In genomic region chr11:28583138-28583910, GRCm38 (mm10) we compare ENCODE assay signal across 7 mouse cellular contexts. TPM values are rescaled to one million over a fixed set of nuclear protein-coding genes. Genes with fewer than 3 reads are reported as not detected.
A peak's percentile ranks its signal among the peaks of the same experiment; 100 is the strongest.
DNase-seq lines count a peak whose midpoint lies in the region; ATAC-seq lines count a peak whose summit lies in the region.

No protein-coding gene starts in this region.

- under 1% methylated on average over 63 of the region's 63 CpGs for WGBS in kidney, embryonic 16.5 days

- no peaks in the 10 kb centered on the region for H3K36me3 ChIP-seq in kidney, embryonic 16.5 days (ENCODE audit: insufficient read depth, low read length)

- H3K4me3 ChIP-seq in kidney, embryonic 16.5 days (ENCODE audit: low read length), result peak overlapping the region; percentile 60

- ATAC-seq in granulocyte monocyte progenitor cell, adult 5-6 weeks (replicated peaks; ENCODE audit: poor library complexity, severe bottlenecking), result peak; percentile 42
- peak; percentile 81 for ATAC-seq in kidney, embryonic 16.5 days (ENCODE audit: low FRiP score, low TSS enrichment)
- peak; percentile 18 for ATAC-seq in megakaryocyte progenitor cell, adult 5-6 weeks (replicated peaks; ENCODE audit: poor library complexity)

- H3K4me2 ChIP-seq in kidney, embryonic 16.5 days (replicated peaks; ENCODE audit: low read depth, low read length), result peak overlapping the region; percentile 96

- H3K27ac ChIP-seq in kidney, embryonic 16.5 days (ENCODE audit: low read length), result no peak overlapping the region

- peak; percentile 10 for DNase-seq in ovary, postnatal 10 days (ENCODE audit: low spot score)
- DNase-seq in ovary, postnatal 36 days (ENCODE audit: low spot score), result no peak
- DNase-seq in embryo, embryonic 11.5 days (ENCODE audit: low read depth, low spot score), result peak; percentile 1
- no peak for DNase-seq in natural killer cell, adult 2 months (ENCODE audit: low spot score in 2 of 2)

- H3K9me3 ChIP-seq in kidney, embryonic 16.5 days (ENCODE audit: low read length), result no peaks in the 10 kb centered on the region

- peak overlapping the region; percentile 60 for H3K9ac ChIP-seq in kidney, embryonic 16.5 days (replicated peaks; ENCODE audit: low read length)

- peaks cover 17% of the 10 kb centered on the region for H3K27me3 ChIP-seq in kidney, embryonic 16.5 days (ENCODE audit: insufficient read depth, low read length)

- no peaks in the 10 kb centered on the region for H3K4me1 ChIP-seq in kidney, embryonic 16.5 days (ENCODE audit: insufficient read depth, low read length)

RNA-seq across cellular contexts. Expression of gene Ccdc85a, which starts 0.8 kb away (rescaled TPM):
- not detected in 2 replicates for total RNA-seq in granulocyte monocyte progenitor cell, adult 5-6 weeks (2014; fragmentation: Nextera tagmentation)
- total RNA-seq in granulocyte monocyte progenitor cell, adult 5-6 weeks (2017), result not detected in 2 replicates
- 2.9 and 3.4 TPM in 2 replicates for polyA plus RNA-seq in kidney, embryonic 16.5 days (2015; fragmentation: Nextera tagmentation; extraction: Ambion mirVana)
- not detected in 2 replicates for total RNA-seq in megakaryocyte progenitor cell, adult 5-6 weeks (2015)
- 0.17 TPM in 1 of 2 replicates, not detected in the other for total RNA-seq in megakaryocyte progenitor cell, adult 5-6 weeks (2017)

Comparison
In these comparisons a context has a peak if more than half of its experiments do, and no peak if none do; other contexts are left out.
1. DNase-seq: peak in ovary, postnatal 10 days (single experiment) and embryo, embryonic 11.5 days (single experiment); none in ovary, postnatal 36 days (single experiment) and natural killer cell, adult 2 months (0 of 2).
2. ATAC-seq: peak in every context shown above with its lines; median percentile 81 in kidney, embryonic 16.5 days; 42 in granulocyte monocyte progenitor cell, adult 5-6 weeks; 18 in megakaryocyte progenitor cell, adult 5-6 weeks.